Mouse (Mus musculus) effector memory CD4-positive, alpha-beta T cell, adult 5 months (primary cell): ENCODE results near the gene Creld2. TPM values are rescaled to one million over a fixed set of nuclear protein-coding genes. Genes with fewer than 3 reads are reported as not detected.

ENCODE experiments used
- polyA plus RNA-seq: library from polyadenylated mRNA; unstranded; fragments of 100-300 nt; shearing (Covaris generic); gene quantifications from one replicate; pipeline ENCODE4 v1.2.1, GENCODE M21; 2017

Gene Creld2
- polyA plus RNA-seq: 42.4 TPM

DNA sequence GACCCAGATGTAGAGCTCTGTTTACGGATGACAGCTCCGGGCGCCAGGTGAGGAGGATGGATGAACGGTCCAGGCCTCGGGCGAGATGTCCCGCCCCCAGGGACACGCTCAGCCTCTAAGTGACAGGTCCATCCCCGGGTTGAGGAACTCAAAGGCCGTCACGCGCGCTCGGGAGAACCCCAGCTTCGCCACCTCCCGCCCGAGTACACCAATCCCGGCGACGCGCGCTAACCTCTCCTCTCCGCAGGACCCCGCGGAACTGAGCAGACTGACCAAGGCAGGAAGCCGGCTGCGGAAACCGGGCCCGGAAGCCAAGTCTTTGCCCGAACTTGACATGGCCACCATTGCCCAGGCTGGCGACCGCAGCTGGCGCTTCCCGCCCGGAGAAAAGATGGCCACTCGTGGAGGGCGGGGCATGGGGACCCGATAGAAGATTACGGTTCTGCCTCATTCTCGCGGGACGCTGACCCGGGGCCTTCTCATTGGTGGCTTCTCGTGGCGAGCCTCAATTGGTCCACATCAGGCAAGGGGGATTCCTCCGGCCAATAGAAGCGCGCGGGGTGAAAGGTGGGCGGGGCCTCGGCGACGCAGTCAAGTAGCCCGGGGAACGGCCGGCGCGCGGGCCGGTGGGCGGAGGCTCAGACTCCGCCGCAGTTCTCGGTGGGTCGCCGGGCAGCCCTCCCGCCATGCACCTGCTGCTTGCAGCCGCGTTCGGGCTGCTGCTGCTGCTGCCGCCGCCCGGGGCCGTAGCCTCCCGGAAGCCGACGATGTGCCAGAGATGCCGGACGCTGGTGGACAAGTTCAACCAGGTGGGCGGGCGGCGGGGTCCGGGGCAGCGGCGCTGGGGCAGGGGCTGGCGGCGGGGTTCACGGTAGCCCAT lies at the start of gene Creld2, which contains the start of gene Alg12:
TSS of gene Creld2 (plus strand) at position 621 of the 880 bp plus-strand sequence.
TSS of gene Alg12 (minus strand) at position 293 of the 880 bp plus-strand sequence.

GRCm38 (mm10) chr15:88861772-88862622 lies 42.6 kb downstream of the Creld2 start, which contains the start of gene Pim3:
TSS of gene Pim3 (plus strand) at chr15:88862186.

Other genes starting within 250 kb of the Creld2 start
- gene Zdhhc25, start 219.3 kb upstream of the Creld2 start, polyA plus RNA-seq: not detected
- 61.3 TPM for gene Brd1, start 85.4 kb upstream of the Creld2 start, polyA plus RNA-seq
- gene Zbed4, start 68.0 kb upstream of the Creld2 start, polyA plus RNA-seq: 4.6 TPM
- gene Alg12, start 328 bp upstream of the Creld2 start, polyA plus RNA-seq: 7.3 TPM
- 137 TPM for gene Pim3, start 42.5 kb downstream of the Creld2 start, polyA plus RNA-seq
- not detected for gene Ttll8, start 134.8 kb downstream of the Creld2 start, polyA plus RNA-seq
- gene Mlc1, start 159.4 kb downstream of the Creld2 start, polyA plus RNA-seq: not detected
- gene Mov10l1, start 163.3 kb downstream of the Creld2 start, polyA plus RNA-seq: not detected
- gene Panx2, start 240.1 kb downstream of the Creld2 start, polyA plus RNA-seq: not detected